Mouse (Mus musculus) embryo, embryonic 10.5 days (tissue): ENCODE results near the gene Wipf2.
"Not testable (repeated sequence)": the region's sequence is repeated elsewhere in the genome, so short reads cannot be mapped to it uniquely, and the experiment has no call there.

ENCODE experiments used
- DNase-seq: peaks from one replicate; pipeline ENCODE4 v3.0.0-alpha.2; 2015; ENCODE audit warnings: low spot score

The Wipf2 gene

DNA sequence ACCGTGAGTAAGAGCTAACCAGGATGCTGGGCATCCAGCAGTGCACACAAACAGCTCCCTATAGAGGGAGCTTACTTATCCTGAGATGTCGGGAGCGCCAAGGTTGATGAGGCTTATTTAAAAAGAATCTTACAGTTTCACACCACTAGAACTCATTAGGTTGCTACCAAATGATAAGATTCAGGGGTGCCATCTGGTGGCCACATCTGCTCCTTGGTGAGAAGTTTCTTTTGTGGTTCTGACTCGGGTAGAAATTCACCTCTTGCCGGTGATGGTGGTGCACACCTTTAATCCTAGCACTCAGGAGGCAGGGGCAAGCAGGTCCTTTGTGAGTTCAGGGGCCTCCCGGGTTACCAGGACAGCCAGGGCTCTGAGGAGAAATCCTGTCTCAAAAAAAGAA is 46.2 kb downstream of the Wipf2 start:
- peak; percentile 78 for DNase-seq

DNA sequence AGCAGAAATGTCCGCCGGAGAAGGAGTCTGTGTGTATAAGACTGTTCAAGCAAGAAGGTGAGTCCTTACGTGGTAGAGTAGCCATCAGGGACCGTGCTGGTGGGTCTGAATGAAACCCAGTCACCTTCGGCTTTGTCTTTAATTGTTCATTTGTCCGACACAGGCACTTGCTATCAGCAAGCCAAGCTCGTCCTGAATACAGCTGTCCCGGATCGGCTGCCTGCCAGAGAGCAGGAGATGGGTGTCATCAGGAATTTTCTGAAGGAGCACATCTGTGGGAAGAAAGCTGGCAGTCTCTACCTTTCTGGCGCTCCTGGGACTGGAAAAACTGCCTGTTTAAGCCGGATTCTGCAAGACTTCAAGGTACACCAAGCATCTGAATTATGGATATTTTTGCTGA is 47.0 kb downstream of the Wipf2 start:
- no peak for DNase-seq

DNA sequence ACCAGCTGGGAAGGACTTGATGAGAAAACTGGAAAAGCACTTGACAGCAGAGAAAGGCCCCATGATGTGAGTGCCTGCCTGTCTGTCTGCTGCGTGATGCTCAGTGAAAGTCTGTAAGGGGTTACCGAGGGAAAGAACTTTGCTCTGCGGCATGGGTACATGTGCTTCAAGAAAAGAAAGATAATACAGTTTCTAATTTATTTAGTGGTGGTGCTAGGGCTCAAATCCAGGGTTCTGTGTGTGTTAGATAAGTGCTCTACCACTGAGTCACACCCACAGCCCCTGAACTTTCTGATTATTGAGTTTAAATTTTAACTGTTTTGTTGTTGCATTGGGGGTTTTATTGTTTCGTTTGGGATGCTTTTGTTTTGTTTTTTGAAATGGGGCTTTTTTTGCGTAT is 48.1 kb downstream of the Wipf2 start:
- no peak for DNase-seq

DNA sequence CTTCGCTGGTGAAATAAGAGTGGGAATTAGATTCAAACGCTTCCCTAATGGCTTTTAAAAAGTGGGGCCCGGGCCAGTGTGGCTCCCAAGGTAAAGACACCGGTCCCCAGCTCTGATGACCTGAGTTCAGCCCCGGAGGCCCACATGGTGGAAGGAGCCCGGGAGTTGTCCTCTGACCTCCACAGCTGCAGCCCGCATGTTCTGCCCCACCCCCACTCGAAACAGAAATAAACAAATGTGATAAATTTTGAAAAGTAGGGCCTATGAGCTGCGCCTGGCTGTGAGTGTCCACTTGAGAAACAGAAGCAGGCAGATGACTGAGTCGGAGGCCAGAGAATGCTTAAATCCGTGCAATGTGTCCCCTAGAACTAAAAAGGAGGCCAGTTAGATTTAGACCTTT is 50.8 kb downstream of the Wipf2 start:
- DNase-seq, result no peak

DNA sequence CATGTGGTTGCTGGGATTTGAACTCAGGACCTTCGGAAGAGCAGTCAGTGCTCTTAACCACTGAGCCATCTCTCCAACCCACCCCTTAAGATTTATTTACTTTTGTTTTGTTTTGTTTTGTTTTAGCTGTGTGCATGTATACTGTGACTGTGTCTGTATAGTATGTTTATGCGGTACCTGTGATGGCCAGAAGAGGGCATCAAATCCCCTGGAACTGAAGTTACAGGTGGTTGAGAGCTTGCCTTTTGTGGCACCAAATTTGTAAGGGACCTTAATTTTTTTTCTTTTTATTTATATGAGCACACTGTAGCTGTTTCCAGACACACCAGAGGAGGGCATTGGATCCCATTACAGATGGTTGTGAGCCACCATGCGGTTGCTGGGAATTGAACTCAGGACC is 52.9 kb downstream of the Wipf2 start:
- not testable (repeated sequence) for DNase-seq

DNA sequence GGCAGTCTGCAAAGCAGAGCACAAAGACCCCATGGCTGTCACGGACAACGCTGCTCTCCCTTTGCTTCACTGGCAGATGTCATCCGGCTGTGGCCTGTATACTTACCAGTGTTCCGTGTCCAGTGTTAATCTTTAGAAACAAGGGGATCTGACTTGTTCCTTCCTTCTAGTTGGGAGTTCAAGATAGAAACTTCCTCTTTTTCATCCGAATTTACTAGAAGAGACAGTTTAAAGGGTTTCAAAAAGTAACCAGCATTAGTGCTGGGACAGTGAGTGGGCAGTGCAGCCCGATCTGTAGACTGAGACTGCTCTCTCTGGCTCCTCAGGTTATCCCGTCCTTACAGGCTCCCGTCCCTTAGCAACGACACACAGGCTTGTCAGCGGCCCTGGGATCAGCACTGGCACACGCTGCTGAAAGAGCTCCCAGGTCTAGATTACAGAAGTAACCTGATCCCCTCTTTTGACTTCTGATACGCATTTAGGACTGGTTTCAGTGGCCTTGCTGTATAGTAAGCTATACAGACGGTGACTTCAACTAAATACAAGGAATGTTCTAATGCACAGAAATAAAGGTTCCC is 54.1 kb downstream of the Wipf2 start:
- DNase-seq, result no peak

DNA sequence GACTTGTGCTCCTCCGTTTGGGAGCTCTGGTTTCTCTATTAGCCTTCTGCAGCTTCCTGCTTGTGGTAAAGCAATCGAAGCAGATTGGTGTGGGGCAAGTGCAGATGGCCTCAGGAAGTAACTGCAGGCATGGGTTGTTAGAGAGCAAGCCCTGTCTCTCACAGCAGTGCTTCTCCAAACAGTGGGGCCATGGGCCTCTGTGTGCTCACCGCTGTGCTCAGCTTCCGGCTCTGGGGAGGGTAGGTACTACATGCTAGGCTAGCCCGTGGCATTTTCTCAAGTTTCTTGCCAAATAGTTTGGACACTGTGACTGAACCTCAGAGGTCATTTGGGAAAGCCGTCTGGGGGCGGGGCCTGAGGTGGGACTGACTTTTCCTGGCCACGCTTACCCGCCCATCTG is 54.8 kb downstream of the Wipf2 start:
- DNase-seq, result no peak

DNA sequence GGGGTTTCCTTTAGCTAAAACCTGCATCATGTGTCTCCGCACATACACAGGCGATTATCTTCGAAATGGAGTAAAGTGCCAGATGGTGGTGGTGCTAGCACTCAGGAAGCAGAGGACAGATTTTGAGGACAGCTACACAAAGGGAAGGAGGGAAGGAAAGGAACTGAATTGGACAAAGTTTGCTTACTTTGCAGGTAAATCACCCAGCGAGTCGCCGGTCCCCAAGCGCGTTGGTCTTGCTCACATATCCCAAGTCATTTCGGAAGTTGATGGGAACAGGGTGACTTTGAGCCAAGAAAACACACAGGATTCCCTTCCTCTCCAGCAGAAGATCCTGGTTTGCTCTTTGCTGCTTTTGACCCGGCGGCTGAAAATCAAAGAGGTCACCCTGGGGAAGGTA is 55.6 kb downstream of the Wipf2 start:
- DNase-seq, result no peak

DNA sequence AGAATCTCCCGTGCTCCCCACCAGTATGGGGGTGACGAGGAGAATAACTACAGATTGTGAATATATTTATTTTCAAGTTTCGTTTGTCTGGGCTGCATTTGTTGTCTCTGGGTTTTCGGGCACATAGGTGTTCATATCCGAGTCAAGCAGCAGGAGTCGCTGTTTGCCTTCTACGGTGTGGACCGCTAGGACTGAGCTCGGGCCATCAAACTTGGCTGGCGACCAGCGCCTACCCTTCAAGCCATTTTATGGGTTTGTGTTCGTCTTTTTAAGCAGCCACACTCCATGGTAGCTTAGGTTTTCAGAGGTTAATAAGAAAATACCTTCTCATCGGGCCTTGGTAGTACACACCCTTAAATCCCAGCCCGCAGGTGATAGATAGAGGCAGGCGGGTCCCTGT is 58.4 kb downstream of the Wipf2 start:
- DNase-seq, result peak; percentile 81

DNA sequence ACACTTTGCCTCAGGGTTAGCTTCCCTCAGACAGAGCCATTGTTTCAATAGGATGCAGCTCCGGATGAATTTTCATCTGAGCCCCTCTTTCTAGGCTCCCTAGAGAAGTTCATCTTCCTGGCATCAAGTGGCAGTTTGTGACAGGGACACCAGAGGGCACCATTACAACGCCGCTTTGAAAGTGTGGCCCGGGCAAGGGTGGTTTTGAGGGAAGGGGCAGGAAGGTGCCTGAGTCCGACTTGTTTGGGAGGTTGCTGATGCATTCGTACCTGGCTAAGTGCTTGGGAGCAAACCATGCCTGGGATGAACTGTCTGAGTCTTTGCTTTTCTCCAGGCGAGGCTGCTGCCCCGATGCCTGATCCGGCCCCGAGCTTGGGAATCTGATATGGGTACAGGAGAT is 58.9 kb downstream of the Wipf2 start:
- peak; percentile 83 for DNase-seq

DNA sequence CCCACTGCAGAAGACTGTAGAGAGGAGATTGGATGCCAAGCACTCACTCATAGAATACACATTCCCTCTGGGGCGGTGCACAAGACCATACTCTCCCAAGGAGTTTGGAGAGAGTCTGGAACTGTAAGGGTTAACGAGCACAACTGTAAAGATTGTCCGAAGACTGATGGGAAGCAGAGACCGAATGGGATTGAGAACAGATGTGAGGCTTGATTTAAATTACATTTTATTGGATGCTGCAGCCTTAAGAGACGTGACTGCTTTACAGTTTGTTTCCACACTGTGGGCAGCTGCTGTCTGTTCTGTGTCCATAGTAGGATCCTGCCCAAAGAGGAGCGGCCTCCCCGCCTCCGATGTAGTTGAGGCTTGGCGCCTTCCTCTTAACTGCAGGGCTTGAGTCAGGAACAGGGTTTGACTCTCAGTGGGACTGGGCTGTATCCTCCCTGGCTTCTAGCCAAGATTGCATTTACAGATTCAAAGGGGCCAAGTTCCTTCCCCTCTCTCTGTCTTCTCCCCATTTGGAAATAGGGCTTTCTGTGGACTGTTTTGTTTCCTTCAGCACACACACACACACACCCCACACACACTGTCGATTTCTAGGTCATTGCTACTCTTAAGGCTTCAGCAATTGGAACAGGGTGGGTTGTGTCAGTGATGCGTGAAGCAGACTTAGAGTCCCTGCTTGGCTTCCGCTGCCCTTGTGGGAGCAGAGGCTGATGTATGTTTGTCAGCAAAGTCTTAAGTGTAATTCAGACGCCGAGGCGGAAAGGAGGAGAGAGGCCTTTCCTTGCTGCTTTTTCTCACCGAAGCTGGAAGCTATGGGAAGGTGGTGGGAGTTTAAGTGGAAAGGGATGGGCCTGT is 59.6 kb downstream of the Wipf2 start:
- DNase-seq, result not testable (repeated sequence)

DNA sequence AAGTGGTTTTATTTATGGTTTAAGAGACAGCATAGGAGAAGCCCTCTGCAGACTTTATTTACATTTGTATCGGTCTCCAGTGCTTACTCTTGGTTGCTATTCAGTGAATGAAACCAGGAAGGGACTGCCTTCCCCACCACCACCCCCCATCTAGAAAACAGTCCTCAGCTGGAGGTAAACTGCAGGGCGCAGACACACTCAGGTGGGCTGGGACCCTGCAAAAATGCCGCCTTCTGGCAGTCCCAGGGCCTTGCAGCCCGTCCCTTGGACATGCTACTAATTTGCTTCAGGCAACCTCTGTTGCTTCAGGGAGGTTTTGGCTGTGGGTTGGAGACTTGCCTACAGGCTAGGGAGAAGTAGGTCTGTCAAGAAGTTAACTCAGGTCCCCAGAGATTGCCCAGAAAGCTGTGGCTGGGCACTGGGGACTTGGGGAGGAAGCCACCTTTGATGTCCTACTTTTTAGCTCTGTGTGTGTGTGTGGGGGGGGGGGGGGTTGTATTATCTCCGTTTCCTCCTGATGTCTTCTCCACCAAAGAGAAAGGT is 61.3 kb downstream of the Wipf2 start:
- DNase-seq, result no peak

DNA sequence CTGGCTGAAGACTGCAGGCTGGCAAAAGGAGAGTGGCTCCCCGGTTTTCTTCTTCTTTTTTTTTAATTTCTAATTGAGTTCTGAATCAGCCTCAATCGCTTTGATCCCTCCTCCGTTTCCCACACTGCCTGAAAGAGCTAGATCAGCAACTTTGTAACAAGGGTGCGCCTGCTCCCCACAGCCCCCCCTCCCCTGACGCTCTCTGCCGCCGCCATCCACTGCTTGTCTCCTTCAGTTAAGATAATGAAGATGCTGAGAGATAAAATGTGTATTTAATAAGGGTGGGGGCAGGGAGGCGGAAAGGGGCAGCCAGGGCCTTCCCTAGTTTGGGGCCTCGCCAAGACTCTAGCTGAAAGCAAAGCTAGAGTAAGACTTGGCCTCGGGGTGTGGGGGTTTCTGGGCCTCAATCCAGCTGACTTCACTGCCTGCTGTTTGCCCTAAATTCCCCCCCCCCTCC is 61.9 kb downstream of the Wipf2 start:
- no peak for DNase-seq

DNA sequence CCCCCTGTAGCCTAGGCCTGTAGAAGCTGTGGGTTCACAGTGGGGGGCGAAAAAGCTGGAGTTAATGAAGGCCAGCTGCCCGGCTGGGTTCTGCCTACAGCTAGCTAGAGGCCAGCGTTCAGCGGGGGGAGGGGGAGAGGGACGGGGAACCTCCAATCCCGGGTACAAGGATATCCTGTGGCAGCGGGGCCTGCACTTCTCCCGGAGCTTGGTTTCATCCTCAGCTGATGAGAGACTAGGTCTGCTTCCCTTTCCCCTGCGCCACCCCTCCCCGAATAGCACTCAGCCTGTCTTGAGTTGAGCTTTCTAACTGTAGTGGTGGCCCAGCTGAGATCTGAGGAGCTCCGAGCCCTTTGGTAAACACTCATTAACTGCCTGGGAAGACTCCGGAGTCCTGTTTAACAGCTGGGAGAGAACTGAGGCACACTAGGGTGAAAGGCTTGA is 62.5 kb downstream of the Wipf2 start:
- DNase-seq, result peak; percentile 91

DNA sequence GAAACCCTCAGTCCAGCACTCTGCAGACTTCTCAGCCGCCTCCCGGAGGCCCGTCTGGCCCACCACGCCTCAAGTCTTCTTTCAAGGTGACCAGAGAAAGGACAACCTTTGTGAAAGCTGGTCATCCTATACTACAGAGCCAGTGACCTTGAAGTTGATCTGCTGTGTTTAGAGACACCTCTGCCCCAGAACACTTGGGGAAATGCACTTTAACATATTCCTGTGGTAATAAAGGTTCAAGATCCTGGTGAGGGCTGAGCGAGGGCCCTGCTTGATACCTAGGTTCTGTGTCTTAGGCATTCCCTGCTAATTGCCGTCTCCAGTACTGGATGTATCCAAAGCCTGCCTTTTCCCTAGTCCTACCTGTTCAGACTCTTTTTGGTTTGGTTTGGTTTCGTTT is 63.1 kb downstream of the Wipf2 start:
- DNase-seq, result no peak

DNA sequence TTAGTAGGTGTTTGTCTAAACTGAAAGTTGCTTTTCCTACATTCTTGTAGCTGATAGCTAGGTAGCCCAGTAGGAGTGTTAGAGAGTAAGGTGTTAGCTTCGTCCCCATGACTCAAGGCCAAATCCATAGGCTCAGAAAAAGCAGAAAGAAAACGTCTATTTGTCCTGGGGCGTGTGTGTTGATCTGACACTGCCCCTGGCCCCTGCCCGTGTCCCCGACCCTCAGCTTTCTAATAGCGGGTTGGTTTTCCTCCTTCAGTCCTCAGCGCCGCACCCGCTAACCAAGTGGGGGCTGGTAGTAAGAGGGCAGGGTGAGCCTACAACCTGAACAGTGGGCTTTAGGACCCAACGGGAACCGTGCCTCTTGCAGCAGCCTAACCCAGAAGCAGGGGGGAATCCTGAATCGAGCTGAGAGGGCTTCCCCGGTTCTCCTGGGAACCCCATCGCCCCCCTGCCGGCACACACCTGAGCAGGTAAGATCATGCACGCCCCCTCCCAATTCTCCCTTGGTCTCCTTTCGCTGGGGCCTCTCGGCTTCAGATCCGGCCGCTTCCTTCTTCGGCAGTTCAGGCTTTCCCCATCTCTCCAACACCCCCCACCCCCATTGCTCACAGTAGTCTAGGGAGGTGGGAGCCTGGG is 64.1 kb downstream of the Wipf2 start, which contains the start of gene Rara:
TSS of gene Rara (plus strand) at position 381 of the 639 bp plus-strand sequence.
- DNase-seq, result peak; percentile 75

DNA sequence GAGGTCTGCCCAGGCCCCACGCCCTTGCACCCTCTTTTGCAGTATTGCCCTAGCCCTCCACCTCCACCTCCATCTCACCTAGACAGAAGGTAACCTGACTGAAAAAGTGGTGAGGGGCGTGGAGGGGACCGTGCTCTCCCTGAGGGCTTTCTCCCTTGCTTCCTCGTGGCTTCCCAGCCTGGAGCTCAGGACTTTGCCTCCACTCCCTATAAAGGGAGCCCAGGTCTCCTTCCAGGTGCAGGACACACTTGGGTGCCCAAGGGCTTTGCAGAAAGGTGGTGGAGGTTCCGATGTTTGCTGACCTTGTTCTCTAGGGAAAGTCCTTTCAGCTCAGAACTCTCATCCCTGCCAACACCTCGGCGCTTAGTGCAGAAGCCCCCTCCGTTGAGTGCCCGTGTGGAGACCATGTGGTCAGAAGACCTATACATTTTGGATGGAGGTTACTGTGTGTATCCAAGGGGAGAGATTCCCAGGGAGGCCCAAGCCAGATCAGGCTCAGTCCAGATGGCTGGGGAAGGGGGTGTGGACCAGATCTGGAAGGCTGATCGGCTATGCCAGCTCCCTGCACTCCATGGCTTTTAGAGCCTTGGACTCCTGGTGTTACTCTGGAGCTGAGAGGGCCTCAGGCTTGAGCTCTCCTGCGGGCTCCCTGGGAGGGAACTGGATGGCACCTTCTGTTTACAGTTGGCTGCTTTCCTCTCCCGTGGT is 64.9 kb downstream of the Wipf2 start:
- no peak for DNase-seq

DNA sequence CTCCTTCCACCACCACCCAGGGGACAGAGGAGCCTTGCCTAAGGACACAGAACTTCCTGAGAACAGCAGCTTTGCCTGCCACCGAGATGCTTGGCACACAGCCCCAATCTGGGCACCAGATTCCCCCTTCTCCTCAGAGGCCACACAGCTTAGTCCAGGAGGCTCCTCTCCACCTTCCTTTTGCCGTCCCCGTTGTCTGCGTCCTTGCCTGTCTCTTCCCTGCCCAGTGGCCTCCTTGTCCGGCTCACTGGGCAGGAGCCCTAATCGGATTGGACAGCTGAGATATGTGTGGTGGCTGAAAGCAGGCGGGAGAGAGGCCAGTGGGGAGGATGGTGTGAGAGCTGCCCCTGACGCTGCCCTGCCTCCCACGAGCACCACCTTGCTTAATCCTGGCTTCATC is 66.1 kb downstream of the Wipf2 start:
- no peak for DNase-seq

DNA sequence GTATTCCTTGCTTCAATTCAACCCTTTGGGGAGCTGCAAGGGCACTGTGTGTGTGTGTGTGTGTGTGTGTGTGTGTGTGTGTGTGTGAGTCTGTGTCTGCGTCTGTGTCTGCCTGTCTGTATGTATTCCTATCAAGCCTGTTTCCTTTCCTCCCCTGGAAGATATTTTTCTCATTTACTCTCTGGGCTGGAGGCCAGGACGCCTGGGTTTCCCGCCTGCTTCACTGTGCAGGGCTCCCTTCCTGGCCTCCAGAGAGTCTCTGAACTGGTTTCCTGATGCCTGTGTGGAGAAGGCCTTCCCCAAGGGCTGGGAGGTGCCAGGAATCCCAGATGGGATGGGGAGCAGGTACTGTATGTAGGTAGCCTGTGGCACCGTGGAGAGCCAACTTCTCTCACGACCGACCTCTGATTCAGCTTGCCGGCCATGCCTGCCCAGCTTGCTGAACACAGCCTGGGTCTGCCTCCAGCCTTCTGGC is 66.7 kb downstream of the Wipf2 start:
- DNase-seq, result no peak

DNA sequence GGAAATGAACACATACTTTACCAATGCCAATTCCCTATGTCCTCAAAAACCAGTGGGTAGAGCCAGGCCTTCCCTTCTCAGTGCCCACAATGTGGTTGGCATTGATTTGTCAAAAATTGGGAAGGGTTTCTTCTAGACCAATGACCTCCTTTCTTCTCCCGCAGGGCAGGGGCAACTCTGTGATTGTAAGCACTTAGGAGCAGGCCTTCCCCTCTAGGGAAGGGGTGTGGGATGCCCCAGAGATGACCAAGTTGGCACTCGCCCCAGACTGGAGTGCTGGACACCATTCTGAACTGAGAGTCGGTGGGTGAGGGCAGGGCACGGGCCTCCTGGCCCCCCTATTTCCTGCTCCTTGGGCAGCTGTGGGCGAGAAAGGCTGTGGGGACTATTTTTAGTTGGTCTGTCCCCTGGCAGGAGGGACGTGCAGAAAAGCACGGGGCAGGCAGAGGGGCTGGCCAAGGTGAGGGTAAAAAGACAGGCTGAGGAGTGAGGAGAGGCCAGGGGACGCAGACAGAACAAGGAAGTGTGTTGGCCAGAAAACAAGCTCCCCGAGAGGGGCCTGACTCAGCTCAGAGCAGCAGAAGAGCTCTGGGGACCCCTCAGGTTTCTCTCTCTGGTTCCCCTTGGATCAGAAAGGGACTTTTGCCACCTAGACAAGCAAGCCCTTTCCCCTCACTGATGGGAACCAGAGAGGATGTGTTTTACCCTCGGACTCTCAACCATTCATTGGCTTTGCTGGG is 67.5 kb downstream of the Wipf2 start:
- no peak for DNase-seq
